Mouse (Mus musculus) heart, embryonic 10.5 days (tissue): Measurements from ENCODE around the gene Trove2. TPM values are rescaled to one million over a fixed set of nuclear protein-coding genes. Genes with fewer than 3 reads are reported as not detected.

Source experiments
- DNase-seq: peaks from one replicate; pipeline ENCODE4 v3.0.0-alpha.2; 2017; ENCODE audit warnings: low spot score
- H3K27ac ChIP-seq: fragments of 300-500 bp; sonication (generic); 2 replicates; pipeline ENCODE4 v1.5.1; 2016; ENCODE audit warnings: mild to moderate bottlenecking
- H3K27me3 ChIP-seq: fragments of 300-500 bp; sonication (generic); 2 replicates; pipeline ENCODE4 v1.6.1; 2016; ENCODE audit warnings: mild to moderate bottlenecking; ENCODE audit not compliant: poor library complexity, insufficient read depth, severe bottlenecking
- H3K36me3 ChIP-seq: fragments of 300-500 bp; sonication (generic); 2 replicates; pipeline ENCODE4 v1.6.1; 2016; ENCODE audit warnings: mild to moderate bottlenecking, moderate library complexity
- H3K4me1 ChIP-seq: fragments of 300-500 bp; sonication (generic); 2 replicates; pipeline ENCODE4 v1.6.1; 2016; ENCODE audit warnings: mild to moderate bottlenecking
- H3K4me3 ChIP-seq: fragments of 300-500 bp; sonication (generic); 2 replicates; pipeline ENCODE4 v1.5.1; 2016; ENCODE audit warnings: mild to moderate bottlenecking, moderate library complexity
- H3K9me3 ChIP-seq: fragments of 300-500 bp; sonication (generic); 2 replicates; pipeline ENCODE4 v1.6.1; 2016; ENCODE audit warnings: mild to moderate bottlenecking, moderate library complexity
- WGBS: fragments of 180-500 bp; shearing (Covaris S2); methylation state at CpG from one replicate; pipeline ENCODE4 v1.1.7; 2016; 5-methylcytosine and 5-hydroxymethylcytosine counted together
- polyA plus RNA-seq: library from polyadenylated mRNA; unstranded; fragments of >200 nt; fragmentation: Nextera tagmentation; extraction: Ambion mirVana; gene quantifications from 2 replicates; pipeline ENCODE4 v1.2.1, GENCODE M21; 2016

The Trove2 gene
- polyA plus RNA-seq, 1 experiment from 2014 or later: 14.2 TPM

DNA sequence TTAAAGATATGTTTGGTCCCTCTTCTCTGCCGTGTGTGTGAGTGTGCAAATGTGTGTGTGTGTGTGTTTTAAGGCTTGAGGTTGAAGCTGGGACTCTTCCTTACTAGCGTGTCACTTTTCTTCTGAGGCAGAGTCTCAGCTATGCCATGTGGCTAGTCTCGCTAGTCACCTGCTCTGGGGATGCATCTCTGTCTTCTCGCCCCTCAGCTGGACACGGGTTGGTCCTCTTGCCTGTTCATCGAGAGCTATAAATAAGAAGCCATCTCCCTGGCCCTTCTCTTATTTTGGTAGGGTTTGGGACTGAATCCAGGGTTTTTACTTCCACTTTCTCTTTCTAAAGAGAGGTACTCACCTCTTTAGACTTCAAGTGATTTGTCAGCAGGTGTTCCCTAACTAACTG is 10.6 kb downstream of the Trove2 start:
- Histone ChIP-seq H3K9me3 (no peaks in the 10 kb centered on the region), H3K36me3 (peaks cover 25% of the 10 kb centered on the region), H3K27ac (no peak overlapping the region), H3K27me3 (no peaks in the 10 kb centered on the region), H3K4me3 (no peak overlapping the region), H3K4me1 (no peaks in the 10 kb centered on the region)
- WGBS: 88% methylated on average over 6 of the region's 6 CpGs
- no peak for DNase-seq

DNA sequence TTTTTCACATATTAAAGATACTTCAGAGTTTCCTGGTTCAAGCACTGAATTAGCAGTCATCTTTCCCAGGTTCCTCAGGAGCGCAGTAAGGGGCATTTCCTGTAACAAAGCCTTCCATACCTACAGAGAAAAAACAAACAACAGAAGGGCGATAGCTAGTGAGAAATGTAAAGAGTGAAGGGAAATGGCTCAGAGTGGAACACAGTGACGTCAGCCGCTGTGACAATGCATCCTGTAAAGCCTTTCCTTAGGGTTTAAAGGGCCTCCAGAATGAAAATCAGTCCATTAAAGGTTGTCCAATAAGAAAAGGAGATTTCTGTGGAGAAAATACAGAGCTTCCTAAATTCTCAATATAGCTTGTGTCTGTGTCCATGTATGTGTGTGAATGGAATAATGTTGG is 11.1 kb downstream of the Trove2 start:
- WGBS: 76% methylated on average over 4 of the region's 4 CpGs
- peaks cover 30% of the 10 kb centered on the region for H3K36me3 ChIP-seq

DNA sequence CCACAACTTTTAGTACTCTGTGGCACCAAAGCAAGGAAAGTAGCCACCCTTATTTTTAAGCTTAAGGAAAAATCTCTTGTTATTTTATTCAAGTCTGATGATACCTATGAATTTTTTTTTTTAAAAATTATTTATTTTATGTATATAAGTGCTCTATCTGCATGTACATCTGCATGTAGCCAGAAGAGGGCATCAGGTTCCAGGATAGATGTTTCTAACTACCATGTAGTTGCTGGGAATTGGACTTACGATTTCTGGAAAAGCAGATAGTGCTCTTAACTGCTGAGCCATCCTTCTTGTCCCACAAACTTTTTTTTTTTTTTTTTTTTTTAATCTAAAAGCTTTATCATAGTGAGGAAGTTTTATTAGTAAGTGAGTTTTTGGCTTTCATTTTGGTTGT is 12.4 kb downstream of the Trove2 start:
- Histone ChIP-seq H3K27me3 (no peaks in the 10 kb centered on the region), H3K9me3 (no peaks in the 10 kb centered on the region), H3K4me1 (no peaks in the 10 kb centered on the region), H3K4me3 (no peak overlapping the region), H3K27ac (no peak overlapping the region), H3K36me3 (peaks cover 34% of the 10 kb centered on the region)
- DNase-seq: no peak
- 73% methylated on average over 1 of the region's 1 CpGs for WGBS

More for the DNA sequence above, 11.1 kb downstream of the Trove2 start:
- Histone ChIP-seq H3K4me3 (no peak overlapping the region), H3K27ac (no peak overlapping the region), H3K4me1 (no peaks in the 10 kb centered on the region), H3K9me3 (no peaks in the 10 kb centered on the region), H3K27me3 (no peaks in the 10 kb centered on the region)
- DNase-seq: no peak

DNA sequence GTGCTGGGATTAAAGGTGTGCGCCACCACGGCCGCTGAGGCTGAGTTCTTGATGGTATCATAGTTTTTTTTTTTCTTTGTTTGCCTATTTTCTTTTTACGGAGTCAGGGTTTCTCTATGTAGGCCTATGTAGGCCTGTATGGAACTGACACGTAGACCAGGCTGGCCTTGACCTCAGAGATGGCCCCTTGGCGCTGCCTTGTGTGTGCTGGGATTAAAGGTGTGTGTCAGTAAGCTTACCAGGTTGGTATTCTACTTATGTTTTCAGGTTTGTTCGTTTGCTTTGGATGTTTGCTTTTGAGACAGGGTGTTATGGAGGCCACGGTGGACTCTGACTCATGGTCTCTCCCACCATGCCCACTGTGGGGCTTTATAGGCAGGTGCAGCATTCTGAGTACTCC is 14.7 kb downstream of the Trove2 start:
- peaks cover 51% of the 10 kb centered on the region for H3K36me3 ChIP-seq
- no peak for DNase-seq
- H3K27ac ChIP-seq: no peak overlapping the region
- no peak overlapping the region for H3K4me3 ChIP-seq
- H3K4me1 ChIP-seq: no peaks in the 10 kb centered on the region
- H3K27me3 ChIP-seq: no peaks in the 10 kb centered on the region
- 92% methylated on average over 8 of the region's 8 CpGs for WGBS
- H3K9me3 ChIP-seq: no peaks in the 10 kb centered on the region

DNA sequence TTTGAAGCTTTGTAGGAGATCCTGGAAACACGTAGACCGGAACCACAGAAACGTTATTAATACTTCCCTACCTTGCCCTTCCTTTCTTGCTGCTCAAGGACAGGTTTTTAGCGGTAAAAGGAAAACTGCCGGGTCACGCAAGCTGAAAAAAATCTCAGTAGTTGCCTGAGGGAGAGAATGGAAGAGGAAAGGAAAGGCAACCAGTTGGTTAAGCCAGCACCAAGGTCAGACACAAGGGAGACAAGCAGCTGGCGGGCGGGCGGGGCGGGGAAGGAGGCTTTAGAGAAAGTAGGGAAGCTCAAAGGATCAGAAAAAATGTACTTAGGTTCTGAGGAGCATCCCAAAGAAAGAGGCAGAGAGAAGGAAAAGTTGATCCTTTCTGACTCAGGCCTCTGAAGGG is 31.0 kb downstream of the Trove2 start:
- Histone ChIP-seq H3K27ac (no peak overlapping the region), H3K27me3 (no peaks in the 10 kb centered on the region), H3K9me3 (no peaks in the 10 kb centered on the region), H3K4me3 (no peak overlapping the region), H3K4me1 (no peaks in the 10 kb centered on the region), H3K36me3 (peaks cover 49% of the 10 kb centered on the region)
- no peak for DNase-seq
- 85% methylated on average over 10 of the region's 10 CpGs for WGBS

DNA sequence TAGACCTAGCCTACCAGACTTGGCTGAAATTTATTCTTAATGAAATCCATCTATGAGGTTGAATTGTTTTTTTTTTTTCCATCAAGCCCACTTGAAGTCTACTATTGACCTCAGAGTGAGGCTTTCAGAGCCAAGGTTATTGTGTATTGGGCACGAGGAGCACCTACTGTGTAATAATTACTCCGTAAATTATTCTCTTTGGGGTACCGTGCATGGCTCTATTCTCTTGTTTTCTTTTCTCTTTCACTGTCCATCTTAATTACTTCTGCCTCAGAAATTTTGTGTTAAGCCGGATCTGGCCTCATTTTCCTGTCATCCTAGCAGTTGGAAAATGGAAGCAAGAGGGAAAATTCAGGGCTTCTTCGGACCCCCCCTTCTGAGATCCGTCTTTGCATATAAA is 34.7 kb downstream of the Trove2 start:
- Histone ChIP-seq H3K4me3 (no peak overlapping the region), H3K27ac (no peak overlapping the region), H3K9me3 (no peaks in the 10 kb centered on the region), H3K36me3 (peaks cover 36% of the 10 kb centered on the region), H3K27me3 (no peaks in the 10 kb centered on the region), H3K4me1 (no peaks in the 10 kb centered on the region)
- WGBS: 93% methylated on average over 6 of the region's 6 CpGs
- no peak for DNase-seq

DNA sequence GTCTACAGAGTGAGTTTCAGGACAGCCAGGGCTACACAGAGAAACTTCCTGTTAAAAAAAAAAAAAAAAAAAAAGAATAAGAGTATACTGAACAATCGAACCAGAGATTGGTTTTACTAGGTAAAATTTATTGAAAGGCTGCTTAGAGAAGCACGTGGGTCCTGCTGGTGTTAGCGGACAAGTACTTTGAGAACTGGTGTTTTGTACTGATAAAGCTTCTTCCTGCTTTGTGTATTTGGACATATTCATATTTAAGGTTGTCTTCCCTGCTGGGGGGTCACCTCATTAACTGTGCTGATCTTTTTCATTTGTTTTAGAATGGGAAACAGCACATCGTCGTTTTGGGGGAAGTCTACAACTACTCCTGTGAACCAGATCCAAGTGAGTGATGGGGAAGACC is 35.5 kb downstream of the Trove2 start:
- no peak overlapping the region for H3K4me3 ChIP-seq
- H3K27ac ChIP-seq: no peak overlapping the region
- peaks cover 30% of the 10 kb centered on the region for H3K36me3 ChIP-seq
- H3K4me1 ChIP-seq: no peaks in the 10 kb centered on the region
- H3K9me3 ChIP-seq: no peaks in the 10 kb centered on the region
- DNase-seq: no peak
- no peaks in the 10 kb centered on the region for H3K27me3 ChIP-seq
- 85% methylated on average over 5 of the region's 5 CpGs for WGBS

DNA sequence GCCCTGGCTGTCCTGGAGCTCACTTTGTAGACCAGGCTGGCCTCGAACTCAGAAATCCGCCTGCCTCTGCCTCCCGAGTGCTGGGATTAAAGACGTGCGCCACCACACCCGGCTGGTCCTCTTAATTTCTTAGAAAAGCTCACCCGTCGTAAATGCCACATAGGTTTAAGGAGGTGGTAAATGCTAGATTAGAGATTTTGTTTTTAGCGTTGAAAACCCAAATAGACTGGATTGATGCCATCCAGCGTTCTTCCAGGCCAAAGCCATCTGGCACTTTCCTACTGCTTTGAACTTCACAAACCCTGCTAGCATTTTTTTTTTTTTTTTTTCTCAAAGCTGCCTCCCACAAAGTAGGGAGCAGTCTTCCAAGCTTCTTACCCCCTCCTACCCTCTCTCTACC is 36.3 kb downstream of the Trove2 start:
- H3K9me3 ChIP-seq: no peaks in the 10 kb centered on the region
- no peak overlapping the region for H3K27ac ChIP-seq
- no peaks in the 10 kb centered on the region for H3K4me1 ChIP-seq
- 90% methylated on average over 10 of the region's 10 CpGs for WGBS
- no peak for DNase-seq
- H3K36me3 ChIP-seq: peaks cover 26% of the 10 kb centered on the region
- H3K4me3 ChIP-seq: no peak overlapping the region
- no peaks in the 10 kb centered on the region for H3K27me3 ChIP-seq

DNA sequence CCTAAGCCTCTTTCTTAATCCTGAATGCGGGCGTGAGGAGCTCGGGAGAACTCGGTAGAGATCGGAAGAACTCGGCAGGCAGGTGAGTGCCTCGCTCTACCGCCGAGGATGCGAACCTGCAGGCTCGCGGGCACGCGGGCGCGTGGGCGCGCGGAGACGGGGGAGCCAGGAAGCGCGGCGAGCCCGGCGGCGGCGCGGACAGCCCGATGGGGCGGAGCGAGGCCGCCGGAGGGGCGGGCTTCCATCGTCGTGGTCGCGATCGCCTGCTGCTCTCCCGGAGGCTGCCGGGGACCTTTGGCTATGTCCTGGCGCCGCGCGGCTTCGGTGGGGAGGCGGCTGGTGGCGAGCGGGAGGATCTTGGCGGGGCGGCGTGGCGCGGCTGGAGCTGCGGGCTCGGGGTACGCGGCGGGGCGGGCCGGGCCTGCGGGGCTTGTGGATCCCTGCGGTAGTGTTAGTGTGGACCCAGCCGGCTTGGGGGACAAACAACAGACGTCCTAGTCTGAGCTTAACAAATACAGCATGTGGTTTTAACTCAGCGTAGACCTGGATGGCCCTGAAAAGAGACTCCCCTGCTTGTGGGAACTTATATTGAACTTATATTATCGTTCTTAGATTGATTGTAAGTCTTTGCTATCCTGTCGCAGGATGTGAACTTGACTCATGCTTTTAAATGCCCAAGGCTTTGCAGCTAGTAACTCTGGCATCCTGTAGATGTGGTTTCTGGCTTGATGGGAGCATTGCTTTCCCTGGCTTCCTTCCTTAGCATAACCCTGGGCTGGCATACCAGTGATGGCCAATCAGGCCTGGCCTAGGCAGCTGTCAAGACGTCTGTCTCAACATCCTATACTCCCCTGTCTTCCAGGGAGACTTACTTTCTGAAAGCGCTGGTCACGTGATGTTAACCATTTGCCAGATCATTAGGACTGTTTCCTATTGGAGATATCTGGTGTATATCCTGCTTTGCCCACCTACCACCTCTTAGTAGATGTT is 37.2 kb downstream of the Trove2 start:
- peak; percentile 91 for DNase-seq
- no peaks in the 10 kb centered on the region for H3K4me1 ChIP-seq

DNA sequence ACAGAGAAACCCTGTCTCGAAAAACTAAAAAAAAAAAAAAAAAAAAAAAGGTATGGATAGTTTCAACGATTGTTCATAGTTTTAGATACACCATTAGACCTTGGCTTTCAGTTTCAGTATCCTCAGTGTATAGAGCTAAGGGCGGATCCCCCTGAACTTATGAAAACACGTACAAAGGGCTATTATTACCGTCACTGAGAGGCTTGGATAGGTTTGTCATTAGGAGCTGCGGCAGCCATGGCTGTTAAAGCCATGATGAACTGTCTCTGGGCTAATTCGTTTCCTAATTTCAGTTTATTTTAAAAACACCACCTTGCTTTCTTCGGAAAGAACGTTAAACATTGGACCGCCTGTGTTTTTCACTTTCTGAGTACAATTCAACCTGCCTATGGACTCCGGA is 38.1 kb downstream of the Trove2 start:
- Histone ChIP-seq H3K9me3 (no peaks in the 10 kb centered on the region), H3K27me3 (no peaks in the 10 kb centered on the region), H3K4me3 (peak overlapping the region; percentile 76), H3K4me1 (no peaks in the 10 kb centered on the region), H3K36me3 (peaks cover 15% of the 10 kb centered on the region; the same call in 1 of the 2 replicates), H3K27ac (peak overlapping the region; percentile 93)
- DNase-seq: no peak
- 32% methylated on average over 11 of the region's 11 CpGs for WGBS

More for the DNA sequence above, 37.2 kb downstream of the Trove2 start:
- WGBS: under 1% methylated on average over 69 of the region's 71 CpGs
- Histone ChIP-seq H3K27me3 (no peaks in the 10 kb centered on the region), H3K27ac (peak overlapping the region; percentile 93), H3K9me3 (no peaks in the 10 kb centered on the region), H3K36me3 (peaks cover 18% of the 10 kb centered on the region; the same call in 1 of the 2 replicates), H3K4me3 (peak overlapping the region; percentile 76)

DNA sequence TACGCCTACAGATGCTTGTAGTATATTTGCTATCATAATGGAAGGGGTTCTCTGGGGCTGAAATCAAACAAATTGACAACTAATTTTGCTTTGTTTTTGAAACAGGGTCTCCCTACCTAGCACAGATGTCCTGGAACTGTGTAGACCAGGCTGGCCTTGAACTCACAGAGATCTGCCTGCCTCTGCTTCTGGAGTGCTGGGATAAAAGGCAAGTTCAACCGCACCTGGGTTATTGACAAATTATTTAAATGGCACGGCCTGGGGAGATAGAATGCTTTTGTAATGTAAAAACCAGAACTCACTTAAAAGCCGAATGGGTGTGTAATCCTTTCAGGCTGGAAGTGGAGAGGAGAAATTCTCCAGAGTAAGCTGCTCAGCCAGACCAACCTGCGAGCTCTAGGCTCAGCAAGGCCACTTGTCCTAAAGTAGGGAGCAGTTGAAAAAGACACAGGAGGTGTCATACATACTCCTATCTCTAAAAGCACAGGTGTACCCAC is 42.9 kb downstream of the Trove2 start:
- Histone ChIP-seq H3K36me3 (no peaks in the 10 kb centered on the region), H3K9me3 (no peaks in the 10 kb centered on the region), H3K4me1 (no peaks in the 10 kb centered on the region), H3K27me3 (no peaks in the 10 kb centered on the region), H3K27ac (no peak overlapping the region), H3K4me3 (no peak overlapping the region)
- WGBS: 72% methylated on average over 5 of the region's 5 CpGs
- DNase-seq: no peak

DNA sequence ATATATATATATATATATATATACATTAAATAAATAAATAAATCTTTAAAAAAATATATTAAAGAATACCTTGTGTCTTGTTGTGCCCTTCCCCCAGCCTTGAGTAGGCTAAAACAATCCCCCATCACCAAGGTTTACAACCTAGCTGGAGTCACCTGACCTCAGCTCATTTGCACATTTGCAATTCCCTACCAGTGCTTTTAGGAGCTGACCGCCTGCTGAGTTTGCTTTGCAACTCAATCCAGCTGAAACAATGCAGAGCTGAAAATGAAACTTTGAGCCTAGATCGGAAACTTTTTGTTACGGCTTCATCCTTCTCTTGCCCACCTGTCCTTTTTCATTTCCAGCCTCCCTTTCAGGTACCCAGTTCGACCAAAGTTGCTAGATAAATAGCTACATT is 45.2 kb downstream of the Trove2 start:
- Histone ChIP-seq H3K4me3 (no peak overlapping the region), H3K27ac (no peak overlapping the region), H3K9me3 (no peaks in the 10 kb centered on the region), H3K36me3 (no peaks in the 10 kb centered on the region), H3K4me1 (no peaks in the 10 kb centered on the region), H3K27me3 (no peaks in the 10 kb centered on the region)
- WGBS: 64% methylated on average over 4 of the region's 4 CpGs
- no peak for DNase-seq

DNA sequence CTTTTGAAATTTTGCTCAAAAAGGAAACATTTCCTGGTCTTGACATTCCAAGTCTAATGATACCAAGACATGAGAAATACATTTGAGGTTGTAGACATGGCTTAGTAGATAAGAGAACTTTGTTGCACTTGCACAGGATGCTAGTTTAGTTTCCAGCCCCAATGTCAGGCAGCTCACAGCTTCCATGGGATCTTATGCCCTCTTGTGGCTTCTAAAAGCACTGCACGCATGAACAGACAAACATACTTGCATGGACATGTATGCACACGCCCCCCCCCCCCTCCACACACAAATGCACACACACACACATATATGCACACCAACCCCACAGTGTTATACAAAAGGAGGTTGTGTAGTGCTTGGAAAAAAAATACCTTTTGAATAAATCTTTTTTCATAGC is 46.0 kb downstream of the Trove2 start:
- WGBS: 64% methylated on average over 2 of the region's 2 CpGs
- peak; percentile 31 for DNase-seq
- Histone ChIP-seq H3K27ac (no peak overlapping the region), H3K27me3 (no peaks in the 10 kb centered on the region), H3K9me3 (no peaks in the 10 kb centered on the region), H3K4me3 (no peak overlapping the region), H3K36me3 (no peaks in the 10 kb centered on the region), H3K4me1 (no peaks in the 10 kb centered on the region)
